Mouse (Mus musculus) liver, postnatal 0 days (tissue): Measurements from ENCODE around the gene Slc4a10. TPM values are rescaled to one million over a fixed set of nuclear protein-coding genes. Genes with fewer than 3 reads are reported as not detected.

Experiments used
- ATAC-seq: fragments of 200-750 bp; cut with Nextera tagmentation; 2 replicates; pipeline ENCODE4 v1.8.0; 2017; ENCODE audit warnings: mild to moderate bottlenecking, moderate library complexity
- DNase-seq: peaks from one replicate; pipeline ENCODE4 v3.0.0-alpha.2; 2016
- H3K27ac ChIP-seq: fragments of 300-500 bp; sonication (generic); 2 replicates; pipeline ENCODE4 v1.5.1; 2014; ENCODE audit warnings: antibody characterized with exemption, moderate library complexity, mild to moderate bottlenecking, low read depth
- H3K27me3 ChIP-seq: fragments of 300-500 bp; sonication (generic); 2 replicates; pipeline ENCODE4 v1.6.1; 2014; ENCODE audit warnings: low read length, control low read depth, mixed read lengths; ENCODE audit not compliant: insufficient read depth
- H3K36me3 ChIP-seq: fragments of 300-500 bp; sonication (generic); replicated peaks from 2 replicates; pipeline ENCODE4 v1.6.1; 2014; ENCODE audit warnings: mild to moderate bottlenecking, control low read depth, low read length, moderate library complexity, mixed read lengths; ENCODE audit not compliant: insufficient read depth
- H3K4me1 ChIP-seq: fragments of 300-500 bp; sonication (generic); 2 replicates; pipeline ENCODE4 v1.6.1; 2014; ENCODE audit warnings: antibody characterized with exemption, mild to moderate bottlenecking, control low read depth; ENCODE audit not compliant: insufficient read depth
- H3K4me2 ChIP-seq: fragments of 300-500 bp; sonication (generic); 2 replicates; pipeline ENCODE4 v1.6.1; 2014; ENCODE audit warnings: low read depth, mild to moderate bottlenecking, low read length, moderate library complexity, mixed read lengths
- H3K4me3 ChIP-seq: fragments of 300-500 bp; sonication (generic); 2 replicates; pipeline ENCODE4 v1.5.1; 2014; ENCODE audit warnings: low read depth, low read length
- H3K9ac ChIP-seq: fragments of 300-500 bp; sonication (generic); replicated peaks from 2 replicates; pipeline ENCODE4 v1.6.1; 2014; ENCODE audit warnings: mild to moderate bottlenecking, moderate library complexity
- H3K9me3 ChIP-seq: fragments of 300-500 bp; sonication (generic); 2 replicates; pipeline ENCODE4 v1.6.1; 2016; ENCODE audit warnings: mild to moderate bottlenecking, control low read depth, low read length, mixed read lengths
- CTCF ChIP-seq: sonication (generic); IDR thresholded peaks from 2 replicates; pipeline ENCODE4 v1.5.1; 2016; ENCODE audit warnings: antibody characterized with exemption, low read depth
- EP300 ChIP-seq: IDR thresholded peaks from 2 replicates; pipeline ENCODE4 v1.6.1; 2016; ENCODE audit warnings: antibody characterized with exemption, low read depth, mild to moderate bottlenecking
- WGBS: fragments of 180-500 bp; shearing (Covaris S2); extraction: QIAGEN DNeasy Blood & Tissue Kit; methylation state at CpG from one replicate; pipeline ENCODE4 v1.1.7; 2014; ENCODE audit not compliant: insufficient replicate concordance; 5-methylcytosine and 5-hydroxymethylcytosine counted together
- polyA plus RNA-seq: library from polyadenylated mRNA; unstranded; fragments of >200 nt; fragmentation: Nextera tagmentation; extraction: Ambion mirVana; gene quantifications from 2 replicates; pipeline ENCODE4 v1.2.1, GENCODE M21; 2015

The Slc4a10 gene
- polyA plus RNA-seq, 1 experiment from 2014 or later, result 0.05 TPM

DNA sequence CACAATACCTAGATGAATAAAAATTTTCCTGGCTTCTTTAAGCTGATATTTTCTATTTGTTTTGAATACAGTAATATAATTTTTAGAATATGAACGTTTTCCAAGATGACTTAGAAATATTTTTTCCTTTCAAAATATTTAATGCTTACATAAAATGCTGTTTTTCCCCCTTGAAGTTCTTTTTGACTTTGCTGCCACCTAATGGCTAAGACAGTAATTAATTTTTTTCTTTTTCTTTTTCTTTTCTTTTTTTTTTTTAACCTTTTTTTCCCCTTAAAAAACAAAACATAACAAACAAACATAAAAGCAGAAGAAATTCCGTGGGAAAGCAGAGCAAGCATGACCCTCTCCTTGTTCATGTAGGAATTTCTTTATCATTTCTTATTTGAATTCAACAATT is 239.6 kb downstream of the Slc4a10 start:
- H3K36me3 ChIP-seq, result no peaks in the 10 kb centered on the region
- no peak overlapping the region for H3K9ac ChIP-seq
- no peak overlapping the region for H3K4me3 ChIP-seq
- ATAC-seq, result no peak
- no peak overlapping the region for H3K27ac ChIP-seq
- no peak for DNase-seq
- H3K9me3 ChIP-seq, result no peaks in the 10 kb centered on the region
- peak; percentile 29 for TF ChIP-seq CTCF
- no peak for TF ChIP-seq EP300
- 3% methylated on average over 2 of the region's 2 CpGs for WGBS
- no peaks in the 10 kb centered on the region for H3K4me1 ChIP-seq
- H3K27me3 ChIP-seq, result no peaks in the 10 kb centered on the region
- no peak overlapping the region for H3K4me2 ChIP-seq

DNA sequence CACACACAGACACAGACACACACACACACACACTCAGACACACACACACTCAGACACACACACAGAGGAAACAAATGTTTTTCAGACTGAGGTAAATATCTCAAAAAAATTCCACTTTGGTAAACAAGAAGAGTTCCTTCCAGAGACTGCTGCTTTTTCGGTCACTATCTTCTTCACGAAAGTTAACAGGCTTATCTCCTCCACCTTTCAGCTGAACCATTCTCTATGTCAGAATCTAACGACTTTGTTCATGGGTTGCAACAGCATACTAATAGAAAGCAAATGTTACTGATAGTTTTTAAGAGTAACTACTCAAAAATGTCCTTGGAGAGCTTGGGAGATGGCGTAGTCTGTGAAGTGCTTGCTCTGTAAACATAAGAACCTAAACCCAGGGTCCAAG is 241.3 kb downstream of the Slc4a10 start:
- ATAC-seq, result no peak
- H3K9me3 ChIP-seq, result no peaks in the 10 kb centered on the region
- TF ChIP-seq CTCF (no peak), EP300 (no peak)
- WGBS, result 36% methylated on average over 4 of the region's 4 CpGs
- DNase-seq, result no peak
- no peaks in the 10 kb centered on the region for H3K4me1 ChIP-seq
- H3K36me3 ChIP-seq, result no peaks in the 10 kb centered on the region
- no peaks in the 10 kb centered on the region for H3K27me3 ChIP-seq
- no peak overlapping the region for H3K4me2 ChIP-seq
- H3K4me3 ChIP-seq, result no peak overlapping the region
- H3K27ac ChIP-seq, result no peak overlapping the region
- no peak overlapping the region for H3K9ac ChIP-seq

DNA sequence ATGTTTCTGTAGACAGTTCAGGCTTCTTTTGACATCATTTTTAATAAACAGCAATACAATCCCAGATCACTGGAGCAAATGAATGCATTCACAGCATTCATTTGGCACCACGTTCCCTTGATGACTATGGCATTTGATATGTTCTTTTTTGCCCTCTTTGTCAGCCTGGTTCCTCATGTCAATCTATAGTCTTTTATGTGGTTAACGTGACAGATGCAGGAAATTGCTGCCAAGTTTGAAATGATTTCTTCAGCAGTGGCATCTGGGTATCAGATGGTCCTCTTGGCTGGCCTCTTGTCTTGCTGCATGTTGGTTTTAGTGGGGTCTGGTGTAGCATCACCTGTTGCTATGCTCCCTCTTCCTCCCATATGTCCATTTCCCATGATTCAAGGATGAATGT is 247.6 kb downstream of the Slc4a10 start:
- TF ChIP-seq CTCF (no peak), EP300 (no peak)
- Histone ChIP-seq H3K4me1 (no peaks in the 10 kb centered on the region), H3K27ac (no peak overlapping the region), H3K9me3 (no peaks in the 10 kb centered on the region), H3K9ac (no peak overlapping the region), H3K4me2 (no peak overlapping the region), H3K27me3 (no peaks in the 10 kb centered on the region), H3K4me3 (no peak overlapping the region), H3K36me3 (no peaks in the 10 kb centered on the region)
- ATAC-seq (no peak), DNase-seq (no peak)
- WGBS, result 31% methylated on average over 2 of the region's 2 CpGs

DNA sequence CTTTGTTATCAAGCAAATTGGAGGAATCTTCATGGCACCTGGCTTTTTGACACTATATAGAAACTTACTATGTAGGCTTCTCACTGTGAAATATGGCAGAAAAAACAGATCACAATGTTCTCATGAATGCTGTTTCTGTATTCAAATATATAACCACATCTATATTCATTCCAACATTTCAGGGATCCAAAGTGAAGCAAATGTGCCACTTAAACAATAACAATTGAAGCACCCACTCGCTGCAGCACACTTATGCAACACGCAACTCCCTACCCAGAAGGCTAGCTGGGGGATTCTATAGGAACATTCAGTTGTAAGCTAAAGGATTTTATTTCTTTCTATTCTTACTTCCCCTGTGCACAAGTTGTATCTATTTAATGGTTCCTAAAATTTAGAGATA is 255.5 kb downstream of the Slc4a10 start:
- Histone ChIP-seq H3K9me3 (no peaks in the 10 kb centered on the region), H3K4me2 (no peak overlapping the region), H3K36me3 (no peaks in the 10 kb centered on the region), H3K9ac (no peak overlapping the region), H3K4me3 (no peak overlapping the region), H3K27me3 (no peaks in the 10 kb centered on the region), H3K4me1 (no peaks in the 10 kb centered on the region), H3K27ac (no peak overlapping the region)
- DNase-seq (no peak), ATAC-seq (no peak)
- WGBS, result 80% methylated on average over 2 of the region's 2 CpGs
- TF ChIP-seq EP300, result no peak

DNA sequence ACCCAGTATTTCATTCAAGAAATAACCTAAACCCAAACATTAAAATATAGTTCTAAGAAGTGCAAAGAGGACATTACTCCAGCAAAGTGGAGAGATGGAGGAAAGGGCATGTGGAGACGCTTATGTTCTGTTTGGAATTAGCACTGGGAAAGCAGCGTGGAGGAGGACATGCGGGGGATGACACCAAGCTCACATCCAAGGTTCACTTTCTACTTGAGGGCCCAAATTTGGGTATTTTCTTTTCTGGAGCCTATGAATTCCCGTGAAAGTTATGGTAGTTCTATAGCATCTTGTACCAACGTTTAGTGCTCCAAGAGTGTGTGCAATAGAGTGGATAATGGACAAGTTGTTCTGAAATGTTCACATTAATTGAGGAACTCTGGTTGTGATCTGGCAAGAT is 260.7 kb downstream of the Slc4a10 start:
- no peak overlapping the region for H3K4me2 ChIP-seq
- H3K9me3 ChIP-seq, result no peaks in the 10 kb centered on the region
- no peak overlapping the region for H3K4me3 ChIP-seq
- no peaks in the 10 kb centered on the region for H3K27me3 ChIP-seq
- ATAC-seq (no peak), DNase-seq (no peak)
- no peak overlapping the region for H3K27ac ChIP-seq
- H3K36me3 ChIP-seq, result no peaks in the 10 kb centered on the region
- WGBS, result 82% methylated on average over 5 of the region's 5 CpGs
- H3K9ac ChIP-seq, result no peak overlapping the region
- H3K4me1 ChIP-seq, result no peaks in the 10 kb centered on the region
- no peak for TF ChIP-seq CTCF
- TF ChIP-seq EP300, result no peak

DNA sequence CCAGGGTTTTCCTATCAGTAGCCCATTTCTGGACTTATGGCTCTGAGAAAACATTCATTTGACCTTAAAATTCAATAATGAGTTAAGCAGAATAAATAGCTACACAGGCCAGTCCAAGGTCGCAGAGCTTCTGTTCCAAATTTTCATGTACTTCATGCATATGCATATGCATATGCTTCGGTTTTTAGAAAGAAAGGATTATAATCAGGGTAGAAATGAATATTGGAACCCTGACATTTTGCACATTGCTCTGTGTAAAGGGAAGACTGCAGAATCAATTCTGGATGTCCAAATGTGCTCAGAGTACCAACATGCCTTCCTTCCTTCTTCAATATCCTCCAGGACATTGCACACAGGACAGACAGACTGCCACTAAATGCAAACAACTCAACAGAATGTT is 261.2 kb downstream of the Slc4a10 start:
- no peaks in the 10 kb centered on the region for H3K9me3 ChIP-seq
- TF ChIP-seq CTCF (no peak), EP300 (no peak)
- H3K4me3 ChIP-seq, result no peak overlapping the region
- no peak overlapping the region for H3K9ac ChIP-seq
- DNase-seq (no peak), ATAC-seq (no peak)
- H3K27me3 ChIP-seq, result no peaks in the 10 kb centered on the region
- no peaks in the 10 kb centered on the region for H3K36me3 ChIP-seq
- H3K4me2 ChIP-seq, result no peak overlapping the region
- no peaks in the 10 kb centered on the region for H3K4me1 ChIP-seq
- no peak overlapping the region for H3K27ac ChIP-seq
- 64% methylated on average over 2 of the region's 2 CpGs for WGBS

DNA sequence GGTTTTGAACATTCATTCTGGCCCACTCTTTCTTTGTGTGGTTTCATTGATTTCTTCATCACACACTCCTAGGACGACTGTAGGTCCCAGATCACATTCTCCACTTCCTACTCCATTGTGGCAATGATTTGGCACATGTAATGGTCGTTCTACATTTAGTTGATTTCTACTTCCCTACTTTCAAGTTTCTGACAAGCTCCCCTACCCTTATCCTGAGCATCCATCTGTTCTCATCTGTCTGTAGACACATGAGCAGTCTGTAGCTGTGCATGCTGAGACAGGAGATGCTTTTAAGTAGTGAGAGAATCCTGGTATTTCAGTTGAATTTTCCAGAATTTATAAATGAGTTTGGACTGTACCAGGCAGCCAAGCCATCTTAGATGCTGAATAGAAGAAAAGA is 270.7 kb downstream of the Slc4a10 start:
- Histone ChIP-seq H3K4me2 (no peak overlapping the region), H3K36me3 (no peaks in the 10 kb centered on the region), H3K27ac (no peak overlapping the region), H3K9ac (no peak overlapping the region), H3K9me3 (no peaks in the 10 kb centered on the region), H3K4me3 (no peak overlapping the region), H3K27me3 (no peaks in the 10 kb centered on the region), H3K4me1 (no peaks in the 10 kb centered on the region)
- DNase-seq (no peak), ATAC-seq (no peak)
- TF ChIP-seq EP300, result no peak
- no peak for TF ChIP-seq CTCF
- WGBS, result 25% methylated on average over 2 of the region's 2 CpGs
